Comparison of ENCODE assay signal across 8 mouse cellular contexts in the genomic region with DNA sequence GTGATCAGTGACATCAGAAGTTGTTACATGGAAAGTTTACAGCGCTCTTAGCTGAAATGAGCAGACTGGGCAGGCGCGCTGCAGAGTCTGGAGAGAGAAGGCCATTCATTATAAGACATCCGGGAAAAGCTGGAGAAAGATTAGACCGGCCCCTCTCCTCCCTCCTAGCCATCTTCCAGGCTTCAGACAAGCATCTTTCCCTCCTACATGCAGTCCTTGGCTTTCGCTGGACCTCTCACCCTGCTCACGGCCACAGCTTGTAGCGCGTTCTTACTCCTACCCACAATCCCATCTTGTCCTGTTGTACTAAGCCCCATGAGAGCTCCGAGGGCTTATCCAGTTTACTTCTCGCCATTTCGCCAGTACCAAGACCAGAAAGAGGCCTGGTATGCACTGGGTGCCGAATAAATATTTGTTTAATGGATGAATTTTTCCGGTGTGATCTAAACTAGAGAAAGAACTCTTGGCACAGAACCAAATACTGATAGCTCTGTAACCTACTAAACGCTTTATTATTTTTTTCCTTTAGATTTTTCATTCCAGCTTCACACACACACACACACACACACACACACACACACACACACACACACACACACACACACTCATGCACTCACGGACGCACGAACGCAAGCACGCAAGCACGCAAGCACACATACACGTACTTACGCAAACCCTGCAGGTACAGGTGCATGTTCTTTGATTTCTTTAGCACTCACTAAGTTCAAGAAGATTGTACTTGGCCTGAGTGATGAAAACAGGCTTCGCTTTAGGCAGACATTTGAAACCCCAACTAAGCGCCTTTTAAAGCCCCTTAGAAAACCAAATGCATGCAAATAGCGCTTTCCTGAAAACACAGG. TPM values are rescaled to one million over a fixed set of nuclear protein-coding genes. Genes with fewer than 3 reads are reported as not detected.
DNase-seq lines count a peak whose midpoint lies in the region; ATAC-seq and TF ChIP-seq lines count a peak whose summit lies in the region.

No protein-coding gene starts in this region.

- intact Hi-C loops in left cerebral cortex, postnatal 36 days (cut with DNase I): no loop called here

- no peak; the same call in 1 of the 2 replicates for ATAC-seq in forebrain, postnatal 0 days
- no peak for ATAC-seq in liver, embryonic 11.5 days (replicated peaks; ENCODE audit: low FRiP score)
- ATAC-seq in stomach, embryonic 15.5 days (ENCODE audit: insufficient read depth, low FRiP score, low read depth): peak; percentile 31; the same call in 1 of the 2 replicates

- H3K4me1 ChIP-seq in forebrain, postnatal 0 days (ENCODE audit: insufficient read depth): no peaks in the 10 kb centered on the region
- H3K4me1 ChIP-seq in liver, embryonic 11.5 days (replicated peaks; ENCODE audit: control insufficient read depth, insufficient read depth, low read length): no peaks in the 10 kb centered on the region
- peaks cover 6% of the 10 kb centered on the region; the same call in 1 of the 2 replicates for H3K4me1 ChIP-seq in stomach, embryonic 15.5 days

- H3K27me3 ChIP-seq in forebrain, postnatal 0 days (ENCODE audit: insufficient read depth, low read length): no peaks in the 10 kb centered on the region
- peaks cover 5% of the 10 kb centered on the region for H3K27me3 ChIP-seq in liver, embryonic 11.5 days (replicated peaks; ENCODE audit: control insufficient read depth, insufficient read depth, low read length)
- H3K27me3 ChIP-seq in stomach, embryonic 15.5 days (replicated peaks): no peaks in the 10 kb centered on the region

- peak overlapping the region; percentile 6; the same call in 1 of the 2 replicates for H3K4me3 ChIP-seq in forebrain, postnatal 0 days (ENCODE audit: low read depth, low read length)
- no peak overlapping the region for H3K4me3 ChIP-seq in liver, embryonic 11.5 days (ENCODE audit: low read depth, low read length)
- peak overlapping the region; percentile 18 for H3K4me3 ChIP-seq in stomach, embryonic 15.5 days (replicated peaks)

- no peaks in the 10 kb centered on the region for H3K36me3 ChIP-seq in forebrain, postnatal 0 days (ENCODE audit: insufficient read depth)
- H3K36me3 ChIP-seq in liver, embryonic 11.5 days (ENCODE audit: control insufficient read depth, insufficient read depth, low read length): no peaks in the 10 kb centered on the region
- no peaks in the 10 kb centered on the region for H3K36me3 ChIP-seq in stomach, embryonic 15.5 days

- DNase-seq in ovary, postnatal 36 days (ENCODE audit: low spot score): peak; percentile 17
- no peak for DNase-seq in ovary, postnatal 14 days (ENCODE audit: low spot score)
- peak; percentile 39 for DNase-seq in forebrain, postnatal 0 days
- DNase-seq in liver, embryonic 11.5 days (ENCODE audit: low spot score): no peak
- no peak for DNase-seq in left cerebral cortex, postnatal 36 days (ENCODE audit: low spot score in 2 of 2)
- DNase-seq in gastrocnemius, adult 18-20 months (ENCODE audit: low spot score): no peak
- DNase-seq in gastrocnemius, postnatal 4 days (ENCODE audit: low spot score in 2 of 2): no peak

- WGBS in forebrain, postnatal 0 days: 24% methylated on average over 26 of the region's 26 CpGs
- WGBS in liver, embryonic 11.5 days: 26% methylated on average over 26 of the region's 26 CpGs
- WGBS in stomach, embryonic 15.5 days: 11% methylated on average over 26 of the region's 26 CpGs

- H3K9ac ChIP-seq in forebrain, postnatal 0 days: no peak overlapping the region
- H3K9ac ChIP-seq in liver, embryonic 11.5 days (ENCODE audit: low read depth, low read length): peak overlapping the region; percentile 7; the same call in 1 of the 2 replicates
- H3K9ac ChIP-seq in stomach, embryonic 15.5 days: no peak overlapping the region

- no peak overlapping the region for H3K27ac ChIP-seq in forebrain, postnatal 0 days (ENCODE audit: low read depth, low read length)
- no peak overlapping the region for H3K27ac ChIP-seq in liver, embryonic 11.5 days (ENCODE audit: low read depth, low read length)
- peak overlapping the region; percentile 58; the same call in 1 of the 2 replicates for H3K27ac ChIP-seq in stomach, embryonic 15.5 days

- no peak for TF ChIP-seq CTCF in forebrain, postnatal 0 days (IDR thresholded peaks at IDR 0.05; ENCODE audit: low read depth)

- peak overlapping the region; percentile 49 for H3K4me2 ChIP-seq in forebrain, postnatal 0 days (ENCODE audit: low read depth)
- peak overlapping the region; percentile 52 for H3K4me2 ChIP-seq in liver, embryonic 11.5 days
- peak overlapping the region; percentile 48 for H3K4me2 ChIP-seq in stomach, embryonic 15.5 days

- no peaks in the 10 kb centered on the region for H3K9me3 ChIP-seq in forebrain, postnatal 0 days (ENCODE audit: low read length)
- no peaks in the 10 kb centered on the region for H3K9me3 ChIP-seq in liver, embryonic 11.5 days (ENCODE audit: control insufficient read depth, low read length)
- H3K9me3 ChIP-seq in stomach, embryonic 15.5 days: no peaks in the 10 kb centered on the region

RNA-seq across cellular contexts. Expression of a gene that starts 41.4 kb away (rescaled TPM):
- total RNA-seq in forebrain, postnatal 0 days (2014; rRNA removed): 423 and 513 TPM in 2 replicates
- polyA plus RNA-seq in forebrain, postnatal 0 days (2015; fragmentation: Nextera tagmentation; extraction: Ambion mirVana): 76.8 and 80.3 TPM in 2 replicates
- polyA plus RNA-seq in liver, embryonic 11.5 days (2014; fragmentation: Nextera tagmentation; extraction: Ambion mirVana): 1.9 and 2.2 TPM in 2 replicates
- 7.2 and 7.9 TPM in 2 replicates for polyA plus RNA-seq in stomach, embryonic 15.5 days (2015; fragmentation: Nextera tagmentation; extraction: Ambion mirVana)
- 100 to 1,000 TPM; 570 to 627 TPM for total RNA-seq in left cerebral cortex, postnatal 36 days (2021)
- total RNA-seq in gastrocnemius, adult 18-20 months (2021): 1 to 10 TPM; 2.4 to 2.6 TPM
- 10 to 100 TPM; 11.0 to 12.9 TPM for total RNA-seq in gastrocnemius, postnatal 4 days (2021)

Comparison
In these comparisons a context has a peak if more than half of its experiments do, and no peak if none do; other contexts are left out.
1. DNase-seq: peak in ovary, postnatal 36 days (single experiment) and forebrain, postnatal 0 days (single experiment); none in ovary, postnatal 14 days (single experiment), liver, embryonic 11.5 days (single experiment), left cerebral cortex, postnatal 36 days (0 of 2), gastrocnemius, adult 18-20 months (single experiment) and gastrocnemius, postnatal 4 days (0 of 2).
2. RNA of a gene that starts 41.4 kb away (total RNA-seq): 570 to 627 TPM in left cerebral cortex, postnatal 36 days and 423 to 513 TPM in forebrain, postnatal 0 days; 11.0 to 12.9 TPM in gastrocnemius, postnatal 4 days and 2.4 to 2.6 TPM in gastrocnemius, adult 18-20 months; every median in the first group is over 10 times any median in the second.
3. Peak in every context shown above with its lines, with median percentiles within 50 percentile points of each other: H3K4me2 ChIP-seq.